Mouse (Mus musculus): ENCODE data around the gene Zfp653.

Zfp653 gene

GRCm38 (mm10) chr9:22069881-22070553, 1.2 kb downstream of the Zfp653 start:
- DNase-seq (ENCODE audit: extremely low spot score, low spot score) = no peak

- no peak for DNase-seq (ENCODE audit: extremely low spot score, low spot score)
Observed at GRCm38 (mm10) chr9:22067195-22067594, 4.0 kb downstream of the Zfp653 start.

GRCm38 (mm10) chr9:22066433-22066832, 4.7 kb downstream of the Zfp653 start:
- DNase-seq (ENCODE audit: extremely low spot score, low spot score) = no peak

GRCm38 (mm10) chr9:22065642-22066041, 5.5 kb downstream of the Zfp653 start:
- no peak for DNase-seq (ENCODE audit: extremely low spot score, low spot score)

GRCm38 (mm10) chr9:22064341-22064740, 6.8 kb downstream of the Zfp653 start:
- no peak for DNase-seq (ENCODE audit: extremely low spot score, low spot score)

GRCm38 (mm10) chr9:22061339-22061738, 9.8 kb downstream of the Zfp653 start:
- no peak for DNase-seq (ENCODE audit: extremely low spot score, low spot score)

- DNase-seq (ENCODE audit: extremely low spot score, low spot score) = no peak
Observed at GRCm38 (mm10) chr9:22058011-22058424, 13.2 kb downstream of the Zfp653 start.

- no peak for DNase-seq (ENCODE audit: extremely low spot score, low spot score)
Observed at GRCm38 (mm10) chr9:22057031-22057517, 14.1 kb downstream of the Zfp653 start.

- DNase-seq (ENCODE audit: extremely low spot score, low spot score) = no peak
Observed at GRCm38 (mm10) chr9:22056303-22056910, 14.8 kb downstream of the Zfp653 start.

GRCm38 (mm10) chr9:22055713-22056112, 15.5 kb downstream of the Zfp653 start:
- DNase-seq (ENCODE audit: extremely low spot score, low spot score) = no peak

GRCm38 (mm10) chr9:22054411-22055076, 16.6 kb downstream of the Zfp653 start:
- DNase-seq (ENCODE audit: extremely low spot score, low spot score) = peak; percentile 80

- DNase-seq (ENCODE audit: extremely low spot score, low spot score) = peak; percentile 37
Observed at GRCm38 (mm10) chr9:22053657-22054056, 17.5 kb downstream of the Zfp653 start.

GRCm38 (mm10) chr9:22051958-22052254, 19.3 kb downstream of the Zfp653 start, which contains the start of gene Elavl3:
Gene Elavl3, minus strand, starts transcription at chr9:22052023.
- peak; percentile 80 for DNase-seq (ENCODE audit: extremely low spot score, low spot score)

- peak; percentile 46 for DNase-seq (ENCODE audit: extremely low spot score, low spot score)
Observed at GRCm38 (mm10) chr9:22051161-22051957, 19.8 kb downstream of the Zfp653 start.

GRCm38 (mm10) chr9:22050351-22050889, 20.8 kb downstream of the Zfp653 start:
- DNase-seq (ENCODE audit: extremely low spot score, low spot score) = peak; percentile 83

GRCm38 (mm10) chr9:22049721-22050270, 21.4 kb downstream of the Zfp653 start:
- peak; percentile 37 for DNase-seq (ENCODE audit: extremely low spot score, low spot score)

- no peak for DNase-seq (ENCODE audit: extremely low spot score, low spot score)
Observed at GRCm38 (mm10) chr9:22049315-22049714, 21.9 kb downstream of the Zfp653 start.

- DNase-seq (ENCODE audit: extremely low spot score, low spot score) = no peak
Observed at GRCm38 (mm10) chr9:22047329-22047728, 23.8 kb downstream of the Zfp653 start.

GRCm38 (mm10) chr9:22041832-22042231, 29.3 kb downstream of the Zfp653 start:
- no peak for DNase-seq (ENCODE audit: extremely low spot score, low spot score)

GRCm38 (mm10) chr9:22037826-22038225, 33.4 kb downstream of the Zfp653 start:
- DNase-seq (ENCODE audit: extremely low spot score, low spot score) = no peak

Measured in neural tube, embryonic 10.5 days (tissue).